Comparison of ENCODE assay signal across 15 mouse cellular contexts in the genomic region with DNA sequence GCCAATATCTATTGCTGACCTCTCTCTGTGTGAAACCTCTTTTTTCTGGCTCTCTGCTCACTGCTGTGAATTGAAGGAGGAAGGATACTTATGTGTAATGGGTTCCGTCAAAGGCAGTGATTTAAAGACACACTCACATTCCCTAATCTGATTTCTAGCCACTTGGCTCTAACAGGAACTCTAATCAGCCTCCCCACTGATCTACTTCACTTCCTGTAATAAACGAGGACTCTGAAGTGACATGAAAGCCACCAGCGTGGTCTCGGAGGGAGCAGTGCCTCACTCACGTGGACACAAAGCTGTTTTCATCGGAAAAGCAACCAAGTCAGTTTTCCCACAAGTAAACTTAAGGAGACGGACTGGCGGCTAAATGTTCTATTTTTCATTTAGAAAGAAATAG. TPM values are rescaled to one million over a fixed set of nuclear protein-coding genes. Genes with fewer than 3 reads are reported as not detected.
DNase-seq lines count a peak whose midpoint lies in the region; ATAC-seq and TF ChIP-seq lines count a peak whose summit lies in the region.
"Had no signal": no experiment of that assay in that cellular context is flagged by ENCODE, and none has a peak within 500 bp of the region (broad histone marks: within the 10 kb centered on the region; RNA-seq: fewer than 3 reads in every experiment).

No protein-coding gene starts in this region.

- H3K4me2 ChIP-seq in hindbrain, postnatal 0 days (ENCODE audit: low read depth, low read length), result no peak overlapping the region
- H3K4me2 ChIP-seq in hindbrain, embryonic 11.5 days (replicated peaks; ENCODE audit: low read depth, low read length), result no peak overlapping the region
- peak overlapping the region; percentile 17; the same call in 1 of the 2 replicates for H3K4me2 ChIP-seq in lung, embryonic 15.5 days
- no peak overlapping the region for H3K4me2 ChIP-seq in embryonic facial prominence, embryonic 13.5 days
- H3K4me2 ChIP-seq: liver, embryonic 15.5 days had no signal

- H3K4me1 ChIP-seq in hindbrain, postnatal 0 days (ENCODE audit: insufficient read depth, low read length), result no peaks in the 10 kb centered on the region
- H3K4me1 ChIP-seq in hindbrain, embryonic 11.5 days (replicated peaks; ENCODE audit: control insufficient read depth, insufficient read depth, low read length), result no peaks in the 10 kb centered on the region
- H3K4me1 ChIP-seq in lung, embryonic 15.5 days, result no peaks in the 10 kb centered on the region; the same call in 1 of the 2 replicates
- no peaks in the 10 kb centered on the region; the same call in 1 of the 2 replicates for H3K4me1 ChIP-seq in lung, adult 2 months (ENCODE audit: control insufficient read depth, insufficient read depth, low read length)
- peaks cover 30% of the 10 kb centered on the region for H3K4me1 ChIP-seq in embryonic facial prominence, embryonic 13.5 days
- H3K4me1 ChIP-seq in megakaryocyte, embryonic 14.5 days, result peaks cover 19% of the 10 kb centered on the region
- H3K4me1 ChIP-seq: liver, embryonic 15.5 days had no signal

- TF ChIP-seq CTCF in hindbrain, postnatal 0 days (IDR thresholded peaks at IDR 0.05; ENCODE audit: low read depth), result no peak
- no peak for TF ChIP-seq CTCF in lung, adult 2 months (IDR thresholded peaks at IDR 0.05; ENCODE audit: insufficient read depth, low read length)

- no peak for ATAC-seq in hindbrain, postnatal 0 days
- no peak for ATAC-seq in hindbrain, embryonic 11.5 days (ENCODE audit: low FRiP score)
- no peak for ATAC-seq in lung, embryonic 15.5 days (ENCODE audit: borderline replicate concordance, extremely low read depth, low FRiP score, low TSS enrichment)
- ATAC-seq in embryonic facial prominence, embryonic 13.5 days (ENCODE audit: insufficient number of reproducible peaks, insufficient read depth, low FRiP score, low TSS enrichment, low read depth), result no peak
- ATAC-seq: forebrain, postnatal 0 days; hindbrain, embryonic 16.5 days had no signal

- no peaks in the 10 kb centered on the region for H3K27me3 ChIP-seq in hindbrain, postnatal 0 days (ENCODE audit: insufficient read depth, low read length)
- H3K27me3 ChIP-seq in hindbrain, embryonic 11.5 days (ENCODE audit: control insufficient read depth, insufficient read depth, low read length), result no peaks in the 10 kb centered on the region
- no peaks in the 10 kb centered on the region; the same call in 1 of the 2 replicates for H3K27me3 ChIP-seq in lung, embryonic 15.5 days
- no peaks in the 10 kb centered on the region for H3K27me3 ChIP-seq in embryonic facial prominence, embryonic 13.5 days
- peaks cover 38% of the 10 kb centered on the region for H3K27me3 ChIP-seq in megakaryocyte, embryonic 14.5 days (replicated peaks)
- H3K27me3 ChIP-seq: CH12.LX; liver, embryonic 15.5 days had no signal

- DNase-seq in hindbrain, postnatal 0 days (ENCODE audit: low spot score), result peak; percentile 16
- DNase-seq in hindbrain, embryonic 11.5 days (ENCODE audit: low spot score), result no peak
- DNase-seq in lung, adult 2 months, result no peak
- DNase-seq in urinary bladder, adult 2 months (ENCODE audit: low spot score), result no peak
- DNase-seq: cerebellum, adult 11-12 months; forebrain, postnatal 0 days; gastrocnemius, postnatal 10 days; layer of hippocampus, adult 9-11 months; thymus, adult 2 months had no signal

- no peak for TF ChIP-seq POLR2A in lung, adult 2 months (IDR thresholded peaks at IDR 0.05; ENCODE audit: borderline replicate concordance, extremely low read depth, low read depth, low read length)

- no peak overlapping the region for H3K9ac ChIP-seq in hindbrain, postnatal 0 days (replicated peaks; ENCODE audit: low read length)
- H3K9ac ChIP-seq in hindbrain, embryonic 11.5 days (ENCODE audit: low read depth, low read length), result no peak overlapping the region
- H3K9ac ChIP-seq in lung, embryonic 15.5 days, result no peak overlapping the region
- H3K9ac ChIP-seq in embryonic facial prominence, embryonic 13.5 days, result no peak overlapping the region
- H3K9ac ChIP-seq: forebrain, postnatal 0 days; liver, embryonic 15.5 days had no signal

- H3K27ac ChIP-seq in hindbrain, postnatal 0 days, result no peak overlapping the region
- no peak overlapping the region for H3K27ac ChIP-seq in hindbrain, embryonic 11.5 days (ENCODE audit: low read depth, low read length)
- no peak overlapping the region for H3K27ac ChIP-seq in lung, embryonic 15.5 days
- H3K27ac ChIP-seq in embryonic facial prominence, embryonic 13.5 days, result 0 out of 2 replicates have a peak overlapping the region, but pooled peaks have one; percentile 22
- H3K27ac ChIP-seq: liver, embryonic 15.5 days had no signal

- 39% methylated on average over 8 of the region's 8 CpGs for WGBS in hindbrain, postnatal 0 days
- 70% methylated on average over 8 of the region's 8 CpGs for WGBS in hindbrain, embryonic 11.5 days
- 21% methylated on average over 8 of the region's 8 CpGs for WGBS in lung, embryonic 15.5 days
- WGBS in lung, adult 2 months, result 15% methylated on average over 8 of the region's 8 CpGs
- 36% methylated on average over 8 of the region's 8 CpGs for WGBS in embryonic facial prominence, embryonic 13.5 days

- no peaks in the 10 kb centered on the region for H3K9me3 ChIP-seq in hindbrain, postnatal 0 days (ENCODE audit: low read length)
- H3K9me3 ChIP-seq in hindbrain, embryonic 11.5 days (ENCODE audit: control insufficient read depth, low read length), result no peaks in the 10 kb centered on the region
- no peaks in the 10 kb centered on the region for H3K9me3 ChIP-seq in lung, embryonic 15.5 days
- 0 out of 2 replicates have a peak, but pooled peaks cover 3% of the 10 kb centered on the region for H3K9me3 ChIP-seq in embryonic facial prominence, embryonic 13.5 days
- H3K9me3 ChIP-seq in megakaryocyte, embryonic 14.5 days, result no peaks in the 10 kb centered on the region
- H3K9me3 ChIP-seq: liver, embryonic 15.5 days had no signal

- no peaks in the 10 kb centered on the region for H3K36me3 ChIP-seq in hindbrain, postnatal 0 days (ENCODE audit: insufficient read depth, low read length)
- no peaks in the 10 kb centered on the region for H3K36me3 ChIP-seq in hindbrain, embryonic 11.5 days (ENCODE audit: control insufficient read depth, insufficient read depth, low read length)
- no peaks in the 10 kb centered on the region for H3K36me3 ChIP-seq in lung, embryonic 15.5 days
- no peaks in the 10 kb centered on the region for H3K36me3 ChIP-seq in embryonic facial prominence, embryonic 13.5 days
- H3K36me3 ChIP-seq in megakaryocyte, embryonic 14.5 days (replicated peaks; ENCODE audit: low read length), result no peaks in the 10 kb centered on the region
- H3K36me3 ChIP-seq: liver, embryonic 15.5 days had no signal

- no peak overlapping the region for H3K4me3 ChIP-seq in hindbrain, postnatal 0 days (ENCODE audit: low read length)
- H3K4me3 ChIP-seq in hindbrain, embryonic 11.5 days (ENCODE audit: low read depth, low read length), result no peak overlapping the region
- H3K4me3 ChIP-seq in lung, embryonic 15.5 days, result no peak overlapping the region
- H3K4me3 ChIP-seq in lung, adult 2 months (replicated peaks; ENCODE audit: extremely low read depth, low read depth, low read length), result no peak overlapping the region
- H3K4me3 ChIP-seq in embryonic facial prominence, embryonic 13.5 days, result no peak overlapping the region
- peak overlapping the region; percentile 62 for H3K4me3 ChIP-seq in megakaryocyte, embryonic 14.5 days (replicated peaks)
- H3K4me3 ChIP-seq: liver, embryonic 15.5 days had no signal

RNA-seq across cellular contexts. Expression of gene Llph, which starts 25.9 kb away (rescaled TPM):
- total RNA-seq in hindbrain, postnatal 0 days (2014; rRNA removed), result 3.8 and 4.1 TPM in 2 replicates
- polyA plus RNA-seq in hindbrain, postnatal 0 days (2015; fragmentation: Nextera tagmentation; extraction: Ambion mirVana), result 37.0 and 43.3 TPM in 2 replicates
- 53.7 and 56.6 TPM in 2 replicates for polyA plus RNA-seq in hindbrain, embryonic 11.5 days (2014; fragmentation: Nextera tagmentation; extraction: Ambion mirVana)
- 42.8 and 46.6 TPM in 2 replicates for polyA plus RNA-seq in lung, embryonic 15.5 days (2015; fragmentation: Nextera tagmentation; extraction: Ambion mirVana)
- polyA plus RNA-seq in lung, adult 2 months (2012; rRNA removed), result 3.7 and 6.5 TPM in 2 replicates
- polyA plus RNA-seq in embryonic facial prominence, embryonic 13.5 days (2015; fragmentation: Nextera tagmentation; extraction: Ambion mirVana), result 52.2 and 54.6 TPM in 2 replicates
- 21.5 and 123 TPM in 2 replicates for polyA plus RNA-seq in megakaryocyte, embryonic 14.5 days (2012; ENCODE audit: insufficient read depth, low replicate concordance)
- 56.9 and 59.8 TPM in 2 replicates for polyA plus RNA-seq in urinary bladder, adult 2 months (2012; rRNA removed)

RNA-seq across cellular contexts. Expression of gene Irak3, which starts 50.9 kb away (rescaled TPM):
- 0.11 TPM in 1 of 2 replicates, not detected in the other for total RNA-seq in hindbrain, postnatal 0 days (2014; rRNA removed)
- 0.32 and 0.41 TPM in 2 replicates for polyA plus RNA-seq in hindbrain, postnatal 0 days (2015; fragmentation: Nextera tagmentation; extraction: Ambion mirVana)
- polyA plus RNA-seq in hindbrain, embryonic 11.5 days (2014; fragmentation: Nextera tagmentation; extraction: Ambion mirVana), result 1.2 and 1.9 TPM in 2 replicates
- 0.64 and 0.67 TPM in 2 replicates for polyA plus RNA-seq in lung, embryonic 15.5 days (2015; fragmentation: Nextera tagmentation; extraction: Ambion mirVana)
- 3.7 and 4.3 TPM in 2 replicates for polyA plus RNA-seq in lung, adult 2 months (2012; rRNA removed)
- polyA plus RNA-seq in embryonic facial prominence, embryonic 13.5 days (2015; fragmentation: Nextera tagmentation; extraction: Ambion mirVana), result 2.0 and 2.3 TPM in 2 replicates
- polyA plus RNA-seq in megakaryocyte, embryonic 14.5 days (2012; ENCODE audit: insufficient read depth, low replicate concordance), result 4.9 TPM in 1 of 2 replicates, not detected in the other
- polyA plus RNA-seq in urinary bladder, adult 2 months (2012; rRNA removed), result 4.6 and 6.6 TPM in 2 replicates

RNA-seq across cellular contexts. Expression of gene Tmbim4, which starts 51.4 kb away (rescaled TPM):
- total RNA-seq in hindbrain, postnatal 0 days (2014; rRNA removed), result 67.6 and 92.7 TPM in 2 replicates
- 140 and 143 TPM in 2 replicates for polyA plus RNA-seq in hindbrain, postnatal 0 days (2015; fragmentation: Nextera tagmentation; extraction: Ambion mirVana)
- polyA plus RNA-seq in hindbrain, embryonic 11.5 days (2014; fragmentation: Nextera tagmentation; extraction: Ambion mirVana), result 93.8 and 94.4 TPM in 2 replicates
- polyA plus RNA-seq in lung, embryonic 15.5 days (2015; fragmentation: Nextera tagmentation; extraction: Ambion mirVana), result 89.7 and 96.4 TPM in 2 replicates
- polyA plus RNA-seq in lung, adult 2 months (2012; rRNA removed), result 173 and 232 TPM in 2 replicates
- 83.3 and 86.4 TPM in 2 replicates for polyA plus RNA-seq in embryonic facial prominence, embryonic 13.5 days (2015; fragmentation: Nextera tagmentation; extraction: Ambion mirVana)
- polyA plus RNA-seq in megakaryocyte, embryonic 14.5 days (2012; ENCODE audit: insufficient read depth, low replicate concordance), result 300 and 458 TPM in 2 replicates
- polyA plus RNA-seq in urinary bladder, adult 2 months (2012; rRNA removed), result 112 and 135 TPM in 2 replicates
